In genomic region chr19:44217958-44218525, GRCm38 (mm10) we compare ENCODE assay signal across 22 mouse cellular contexts. TPM values are rescaled to one million over a fixed set of nuclear protein-coding genes. Genes with fewer than 3 reads are reported as not detected.
"Had no signal": no experiment of that assay in that cellular context is flagged by ENCODE, and none has a peak within 500 bp of the region (broad histone marks: within the 10 kb centered on the region; RNA-seq: fewer than 3 reads in every experiment).

No protein-coding gene starts in this region.

- H3K9ac ChIP-seq: liver, embryonic 15.5 days; liver, postnatal 0 days; lung, embryonic 15.5 days; midbrain, embryonic 12.5 days; neural tube, embryonic 12.5 days had no signal

- H3K27me3 ChIP-seq: lung, embryonic 15.5 days; midbrain, embryonic 12.5 days; neural tube, embryonic 12.5 days had no signal

- H3K4me1 ChIP-seq: liver, embryonic 15.5 days; lung, embryonic 15.5 days; midbrain, embryonic 10.5 days; midbrain, embryonic 12.5 days; neural tube, embryonic 12.5 days had no signal

- H3K4me2 ChIP-seq: liver, embryonic 15.5 days; lung, embryonic 15.5 days; midbrain, embryonic 12.5 days; neural tube, embryonic 12.5 days had no signal

- H3K36me3 ChIP-seq: liver, embryonic 15.5 days; lung, embryonic 15.5 days; midbrain, embryonic 10.5 days; midbrain, embryonic 12.5 days; neural tube, embryonic 12.5 days had no signal

- ATAC-seq: liver, postnatal 0 days; lung, postnatal 0 days had no signal

- H3K4me3 ChIP-seq: liver, embryonic 15.5 days; lung, embryonic 15.5 days; midbrain, embryonic 10.5 days; midbrain, embryonic 12.5 days; neural tube, embryonic 12.5 days had no signal

- H3K27ac ChIP-seq: liver, embryonic 15.5 days; lung, embryonic 15.5 days; macrophage; midbrain, embryonic 10.5 days; midbrain, embryonic 12.5 days; neural tube, embryonic 12.5 days had no signal

- H3K9me3 ChIP-seq: liver, embryonic 15.5 days; lung, embryonic 15.5 days; midbrain, embryonic 10.5 days; midbrain, embryonic 12.5 days; neural tube, embryonic 12.5 days had no signal

- DNase-seq: liver, postnatal 0 days; lung, adult 2 months; lung, postnatal 14 days; lung, postnatal 36 days; midbrain, embryonic 14.5 days; right cerebral cortex, postnatal 14 days; thymus, adult 18-20 months; thymus, postnatal 14 days; thymus, postnatal 36 days had no signal

RNA-seq across cellular contexts. Expression of gene Scd3, which starts 15.0 kb away (rescaled TPM):
- total RNA-seq: megakaryocyte-erythroid progenitor cell, adult 5-6 weeks; monocyte, adult 5-6 weeks; neutrophil, adult 5-6 weeks had no signal
- polyA plus RNA-seq: liver, embryonic 15.5 days; liver, postnatal 0 days; lung, adult 2 months; macrophage had no signal

RNA-seq across cellular contexts. Expression of gene Pkd2l1, which starts 25.8 kb away (rescaled TPM):
- total RNA-seq: megakaryocyte, adult 5-6 weeks; monocyte, adult 5-6 weeks; neutrophil, adult 5-6 weeks had no signal
- polyA plus RNA-seq: liver, embryonic 15.5 days; liver, postnatal 0 days; macrophage; midbrain, embryonic 10.5 days; midbrain, embryonic 14.5 days; stomach, embryonic 14.5 days; stomach, embryonic 16.5 days had no signal
